Mouse (Mus musculus): ENCODE data around the gene Tmx4. TPM values are rescaled to one million over a fixed set of nuclear protein-coding genes. Genes with fewer than 3 reads are reported as not detected.

The Tmx4 gene
- total RNA-seq, 2 experiments from 2014 or later = 14.4 to 14.8 TPM

GRCm38 (mm10) chr2:134559422-134559821 is 84.5 kb downstream of the Tmx4 start:
- no peak for DNase-seq (ENCODE audit: low spot score)

- no peak for DNase-seq (ENCODE audit: low spot score)
These were observed 89.7 kb downstream of the Tmx4 start, which contains the start of gene Hao1 for GRCm38 (mm10) chr2:134554221-134554727. Gene Hao1 (minus strand): TSS chr2:134554368.

- DNase-seq (ENCODE audit: low spot score) = no peak
These were observed 91.6 kb downstream of the Tmx4 start for GRCm38 (mm10) chr2:134552358-134552757.

- peak; percentile 39 for DNase-seq (ENCODE audit: low spot score)
These were observed 94.2 kb downstream of the Tmx4 start for GRCm38 (mm10) chr2:134549770-134550169.

GRCm38 (mm10) chr2:134545116-134545515 is 98.8 kb downstream of the Tmx4 start:
- no peak for DNase-seq (ENCODE audit: low spot score)

GRCm38 (mm10) chr2:134544321-134545065 is 99.5 kb downstream of the Tmx4 start:
- DNase-seq (ENCODE audit: low spot score) = no peak

Other genes with a start within 250 kb of the Tmx4 start
- gene Hao1, start 89.8 kb downstream of the Tmx4 start, total RNA-seq (2021) = not detected
- 1 to 10 TPM; 1.3 to 1.4 TPM for gene Plcb1, start 141.9 kb upstream of the Tmx4 start, total RNA-seq (2021)

Measured in gastrocnemius, adult 18-20 months (tissue).